Mouse (Mus musculus) limb, embryonic 10.5 days (tissue): Measurements from ENCODE around the gene Lmtk3. TPM values are rescaled to one million over a fixed set of nuclear protein-coding genes. Genes with fewer than 3 reads are reported as not detected.
A peak's percentile ranks its signal among the peaks of the same experiment; 100 is the strongest.

Experiments used
- DNase-seq: peaks from one replicate; pipeline ENCODE4 v3.0.0-alpha.2; 2017; ENCODE audit warnings: low spot score
- H3K27ac ChIP-seq: fragments of 300-500 bp; sonication (generic); 2 replicates; pipeline ENCODE4 v1.5.1; 2016; ENCODE audit warnings: mild to moderate bottlenecking
- H3K27me3 ChIP-seq: fragments of 300-500 bp; sonication (generic); 2 replicates; pipeline ENCODE4 v1.6.1; 2016; ENCODE audit warnings: low read depth, mild to moderate bottlenecking; ENCODE audit not compliant: poor library complexity, severe bottlenecking
- H3K36me3 ChIP-seq: fragments of 300-500 bp; sonication (generic); 2 replicates; pipeline ENCODE4 v1.6.1; 2016; ENCODE audit warnings: mild to moderate bottlenecking, moderate library complexity
- H3K4me1 ChIP-seq: fragments of 300-500 bp; sonication (generic); 2 replicates; pipeline ENCODE4 v1.6.1; 2016
- H3K4me3 ChIP-seq: fragments of 300-500 bp; sonication (generic); 2 replicates; pipeline ENCODE4 v1.5.1; 2016; ENCODE audit warnings: mild to moderate bottlenecking, moderate library complexity
- H3K9me3 ChIP-seq: fragments of 300-500 bp; sonication (generic); replicated peaks from 2 replicates; pipeline ENCODE4 v1.6.1; 2016; ENCODE audit warnings: mild to moderate bottlenecking
- WGBS: fragments of 180-500 bp; shearing (Covaris S2); methylation state at CpG from one replicate; pipeline ENCODE4 v1.1.7; 2016; 5-methylcytosine and 5-hydroxymethylcytosine counted together
- polyA plus RNA-seq: library from polyadenylated mRNA; unstranded; fragments of >200 nt; fragmentation: Nextera tagmentation; extraction: Ambion mirVana; gene quantifications from 2 replicates; pipeline ENCODE4 v1.2.1, GENCODE M21; 2016

Gene Lmtk3
- polyA plus RNA-seq, 1 experiment from 2014 or later = 3.2 TPM

DNA sequence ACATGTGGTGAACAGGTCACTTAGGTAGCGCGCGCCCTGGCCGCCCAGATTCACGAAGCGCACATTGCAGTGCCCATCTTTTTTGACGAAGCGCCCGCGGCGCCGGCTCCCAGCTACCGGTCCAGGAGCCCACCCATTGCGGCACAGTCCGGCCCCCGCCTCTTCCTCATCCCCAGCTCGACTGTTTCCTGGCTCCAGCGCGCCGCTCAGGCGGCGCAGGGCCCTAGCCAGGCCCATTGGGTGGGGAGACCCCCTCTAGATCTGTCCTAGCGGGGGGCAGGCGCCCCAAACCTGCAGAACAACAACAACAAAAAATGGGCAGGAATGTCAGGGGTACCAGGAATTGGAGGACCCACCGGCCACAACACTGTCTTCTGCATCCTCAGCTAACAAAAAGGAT lies 36.3 kb downstream of the Lmtk3 start:
- DNase-seq = no peak
- H3K4me3 ChIP-seq = peak overlapping the region; percentile 35
- WGBS = 12% methylated on average over 25 of the region's 25 CpGs

DNA sequence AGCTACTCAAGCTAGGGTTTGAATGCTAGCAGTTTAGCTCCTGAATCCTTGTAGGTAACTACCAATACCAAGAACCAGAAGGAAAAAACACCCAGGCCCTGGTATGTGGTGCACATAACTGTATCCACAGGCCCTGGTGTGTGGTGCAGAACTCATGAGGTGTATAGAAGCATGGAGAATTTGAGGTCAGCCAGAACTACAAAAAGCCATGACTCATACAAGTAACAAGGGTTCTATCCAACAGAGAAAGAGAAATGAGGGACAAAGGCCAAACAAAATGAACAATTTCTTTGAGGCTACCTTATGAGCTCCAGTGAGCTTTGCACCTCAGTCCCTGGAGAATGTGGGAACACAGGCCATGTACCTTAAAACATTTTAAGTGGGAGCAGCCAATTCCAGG lies 37.4 kb downstream of the Lmtk3 start:
- H3K4me1 ChIP-seq = peaks cover 8% of the 10 kb centered on the region
- no peaks in the 10 kb centered on the region for H3K9me3 ChIP-seq
- peaks cover 20% of the 10 kb centered on the region for H3K27me3 ChIP-seq
- H3K4me3 ChIP-seq = no peak overlapping the region
- H3K36me3 ChIP-seq = peaks cover 46% of the 10 kb centered on the region
- H3K27ac ChIP-seq = no peak overlapping the region
- no peak for DNase-seq

More for the DNA sequence above, 36.3 kb downstream of the Lmtk3 start:
- H3K27me3 ChIP-seq = peaks cover 20% of the 10 kb centered on the region
- H3K27ac ChIP-seq = no peak overlapping the region; the same call in 1 of the 2 replicates
- peaks cover 18% of the 10 kb centered on the region for H3K4me1 ChIP-seq
- peaks cover 35% of the 10 kb centered on the region for H3K36me3 ChIP-seq
- H3K9me3 ChIP-seq = no peaks in the 10 kb centered on the region

DNA sequence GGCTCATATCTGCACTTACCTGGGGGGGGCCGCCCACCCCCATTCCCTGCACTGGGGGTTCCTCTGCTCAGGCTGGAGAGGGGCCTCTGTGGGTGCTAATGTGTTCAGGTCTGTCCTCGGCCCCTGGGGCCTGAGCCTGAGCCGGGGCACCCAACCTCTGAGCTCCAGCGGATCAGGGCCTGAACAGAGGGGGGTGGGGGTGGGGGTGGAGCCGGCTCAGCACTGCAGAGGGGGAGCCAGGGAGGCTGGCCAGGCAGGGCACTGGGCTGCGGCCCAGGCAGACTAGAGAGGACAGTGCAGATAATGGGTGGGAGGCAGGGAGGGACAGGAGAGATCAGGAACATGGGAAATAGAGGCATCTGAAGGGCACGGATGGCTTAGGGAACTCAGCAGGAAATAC lies 41.1 kb downstream of the Lmtk3 start, which contains the start of gene Kcnj14:
Gene Kcnj14, minus strand, starts transcription at position 185 of the 400 bp plus-strand sequence.
- peaks cover 82% of the 10 kb centered on the region for H3K36me3 ChIP-seq

GRCm38 (mm10) chr7:45826631-45827030 lies 43.1 kb downstream of the Lmtk3 start:
- Histone ChIP-seq H3K4me3 (no peak overlapping the region), H3K27ac (no peak overlapping the region), H3K4me1 (peaks cover 14% of the 10 kb centered on the region), H3K36me3 (peaks cover 79% of the 10 kb centered on the region), H3K27me3 (peaks cover 7% of the 10 kb centered on the region), H3K9me3 (no peaks in the 10 kb centered on the region)
- no peak for DNase-seq
- 92% methylated on average over 7 of the region's 7 CpGs for WGBS

More for the DNA sequence above, 41.1 kb downstream of the Lmtk3 start, which contains the start of gene Kcnj14:
- H3K4me3 ChIP-seq = no peak within 1 kb of the TSS
- H3K4me1 ChIP-seq = peaks cover 8% of the 10 kb centered on the region
- H3K27ac ChIP-seq = no peak within 1 kb of the TSS
- no peak for DNase-seq
- no peaks in the 10 kb centered on the region for H3K9me3 ChIP-seq
- peaks cover 12% of the 10 kb centered on the region for H3K27me3 ChIP-seq
- WGBS = 79% methylated on average over 7 of the region's 7 CpGs

- peak within 1 kb of the TSS; percentile 94 for H3K4me3 ChIP-seq
- peaks cover 36% of the 10 kb centered on the region for H3K4me1 ChIP-seq
- under 1% methylated on average over 35 of the region's 35 CpGs for WGBS
- no peaks in the 10 kb centered on the region for H3K9me3 ChIP-seq
- DNase-seq = peak; percentile 92
- peak within 1 kb of the TSS; percentile 85 for H3K27ac ChIP-seq
- peaks cover 47% of the 10 kb centered on the region for H3K27me3 ChIP-seq
- H3K36me3 ChIP-seq = peaks cover 41% of the 10 kb centered on the region
Measured at GRCm38 (mm10) chr7:45830427-45831127, 47.0 kb downstream of the Lmtk3 start, which contains the start of gene Grwd1. Gene Grwd1 (minus strand): TSS chr7:45830944.

- H3K27ac ChIP-seq = peak overlapping the region; percentile 85; the same call in 1 of the 2 replicates
- H3K27me3 ChIP-seq = peaks cover 52% of the 10 kb centered on the region
- H3K4me1 ChIP-seq = peaks cover 36% of the 10 kb centered on the region
- 21% methylated on average over 5 of the region's 5 CpGs for WGBS
- peaks cover 35% of the 10 kb centered on the region for H3K36me3 ChIP-seq
- no peak for DNase-seq
- H3K9me3 ChIP-seq = no peaks in the 10 kb centered on the region
- H3K4me3 ChIP-seq = peak overlapping the region; percentile 94
Measured at GRCm38 (mm10) chr7:45831128-45831525, 47.6 kb downstream of the Lmtk3 start.

GRCm38 (mm10) chr7:45832428-45832827 lies 48.9 kb downstream of the Lmtk3 start:
- Histone ChIP-seq H3K4me3 (peak overlapping the region; percentile 49), H3K36me3 (peaks cover 22% of the 10 kb centered on the region), H3K27me3 (peaks cover 65% of the 10 kb centered on the region), H3K4me1 (peaks cover 36% of the 10 kb centered on the region), H3K27ac (peak overlapping the region; percentile 71; the same call in 1 of the 2 replicates), H3K9me3 (no peaks in the 10 kb centered on the region)
- DNase-seq = no peak
- WGBS = 10% methylated on average over 30 of the region's 30 CpGs

- no peaks in the 10 kb centered on the region for H3K9me3 ChIP-seq
- H3K27me3 ChIP-seq = peaks cover 70% of the 10 kb centered on the region
- peaks cover 14% of the 10 kb centered on the region for H3K36me3 ChIP-seq
- peak overlapping the region; percentile 71 for H3K27ac ChIP-seq
- WGBS = 1% methylated on average over 82 of the region's 86 CpGs
- DNase-seq = peak; percentile 60
- H3K4me3 ChIP-seq = peak overlapping the region; percentile 49
- H3K4me1 ChIP-seq = peaks cover 36% of the 10 kb centered on the region
Measured at GRCm38 (mm10) chr7:45833148-45833790, 49.7 kb downstream of the Lmtk3 start.

GRCm38 (mm10) chr7:45833924-45834323 lies 50.4 kb downstream of the Lmtk3 start:
- peaks cover 7% of the 10 kb centered on the region for H3K36me3 ChIP-seq
- H3K27ac ChIP-seq = peak overlapping the region; percentile 71
- 2% methylated on average over 31 of the region's 31 CpGs for WGBS
- H3K9me3 ChIP-seq = no peaks in the 10 kb centered on the region
- DNase-seq = peak; percentile 51
- H3K27me3 ChIP-seq = peaks cover 70% of the 10 kb centered on the region
- H3K4me3 ChIP-seq = peak overlapping the region; percentile 49
- peaks cover 36% of the 10 kb centered on the region for H3K4me1 ChIP-seq

DNA sequence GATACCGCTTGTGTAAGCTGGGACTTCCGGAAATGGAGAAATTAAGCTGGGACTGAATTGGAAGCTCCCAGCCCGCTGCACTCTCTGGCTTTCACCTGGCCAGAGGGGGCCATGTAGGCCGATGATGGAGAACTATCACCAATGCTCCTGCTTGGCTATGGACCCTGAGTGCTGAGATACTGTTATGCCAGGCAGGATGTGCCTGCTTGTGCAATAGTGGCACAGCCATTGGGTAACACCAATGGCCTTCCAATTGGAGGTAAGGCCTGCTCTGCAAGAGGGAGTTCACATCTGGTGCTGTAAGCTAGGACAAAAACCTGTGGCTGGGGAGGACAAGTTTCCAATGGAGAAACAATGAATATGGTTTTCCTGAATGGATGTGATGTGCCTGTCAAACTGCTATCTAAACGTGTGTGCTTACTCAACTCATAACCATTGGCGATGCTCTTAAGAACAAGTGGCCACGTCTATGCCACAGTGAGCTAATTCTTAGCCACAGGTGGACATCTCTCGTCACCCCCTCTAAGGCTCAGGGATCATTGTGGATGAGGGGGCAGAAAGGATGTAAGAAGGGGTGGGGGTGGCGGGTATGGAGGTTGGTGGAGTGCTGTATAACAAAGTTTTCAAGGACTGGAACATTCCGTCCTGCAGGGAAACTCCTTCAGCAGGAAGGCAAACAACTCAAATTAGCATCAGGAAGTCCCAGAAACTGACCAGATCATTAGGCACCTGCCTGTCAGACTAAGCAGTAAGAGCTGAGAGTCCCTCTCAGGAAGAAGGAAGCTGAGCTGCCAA lies 59.6 kb downstream of the Lmtk3 start:
- WGBS = 90% methylated on average over 10 of the region's 10 CpGs
- no peak for DNase-seq
- Histone ChIP-seq H3K4me1 (no peaks in the 10 kb centered on the region), H3K27ac (no peak overlapping the region), H3K4me3 (no peak overlapping the region), H3K27me3 (peaks cover 46% of the 10 kb centered on the region; the same call in 1 of the 2 replicates), H3K9me3 (no peaks in the 10 kb centered on the region), H3K36me3 (no peaks in the 10 kb centered on the region)

DNA sequence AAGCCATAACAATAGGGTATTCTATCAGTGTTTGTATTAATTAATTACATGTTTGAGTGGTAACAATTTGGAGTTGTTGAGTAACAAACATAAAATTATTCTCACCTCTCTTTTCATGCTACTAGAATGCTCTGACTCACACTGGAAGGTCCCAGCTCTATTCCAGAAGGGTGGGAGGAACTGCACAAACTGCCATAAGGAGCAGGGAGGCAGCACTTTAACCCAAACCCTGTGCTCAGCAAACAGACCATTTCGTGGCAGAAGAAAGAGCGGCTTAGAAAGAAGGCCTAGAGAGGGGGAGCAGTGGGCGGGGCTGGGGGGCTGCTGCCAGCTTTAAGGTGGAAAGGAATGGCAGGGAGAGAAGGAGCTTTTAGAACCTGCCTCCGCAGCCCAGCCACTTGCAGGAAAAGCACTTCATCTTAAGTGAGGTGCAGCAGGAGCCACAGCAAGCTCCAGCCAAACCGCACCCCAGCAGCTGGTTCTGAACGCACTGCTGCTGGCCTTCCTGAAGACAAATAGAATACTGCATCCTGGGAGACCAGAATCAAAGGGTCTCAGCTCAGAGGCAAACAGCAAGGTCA lies 65.0 kb downstream of the Lmtk3 start:
- Histone ChIP-seq H3K27me3 (peaks cover 40% of the 10 kb centered on the region; the same call in 1 of the 2 replicates), H3K4me3 (no peak overlapping the region), H3K4me1 (peaks cover 4% of the 10 kb centered on the region; the same call in 1 of the 2 replicates), H3K9me3 (no peaks in the 10 kb centered on the region), H3K27ac (0 out of 2 replicates have a peak overlapping the region, but pooled peaks have one; percentile 40), H3K36me3 (no peaks in the 10 kb centered on the region)
- no peak for DNase-seq
- WGBS = 15% methylated on average over 6 of the region's 6 CpGs

GRCm38 (mm10) chr7:45850661-45851060 lies 67.1 kb downstream of the Lmtk3 start:
- 74% methylated on average over 3 of the region's 3 CpGs for WGBS
- H3K27ac ChIP-seq = no peak overlapping the region
- no peaks in the 10 kb centered on the region for H3K9me3 ChIP-seq
- DNase-seq = no peak
- peaks cover 4% of the 10 kb centered on the region; the same call in 1 of the 2 replicates for H3K4me1 ChIP-seq
- no peak overlapping the region for H3K4me3 ChIP-seq
- peaks cover 40% of the 10 kb centered on the region; the same call in 1 of the 2 replicates for H3K27me3 ChIP-seq
- no peaks in the 10 kb centered on the region for H3K36me3 ChIP-seq
